ENCODE assay signal across 8 mouse cellular contexts in the genomic region with DNA sequence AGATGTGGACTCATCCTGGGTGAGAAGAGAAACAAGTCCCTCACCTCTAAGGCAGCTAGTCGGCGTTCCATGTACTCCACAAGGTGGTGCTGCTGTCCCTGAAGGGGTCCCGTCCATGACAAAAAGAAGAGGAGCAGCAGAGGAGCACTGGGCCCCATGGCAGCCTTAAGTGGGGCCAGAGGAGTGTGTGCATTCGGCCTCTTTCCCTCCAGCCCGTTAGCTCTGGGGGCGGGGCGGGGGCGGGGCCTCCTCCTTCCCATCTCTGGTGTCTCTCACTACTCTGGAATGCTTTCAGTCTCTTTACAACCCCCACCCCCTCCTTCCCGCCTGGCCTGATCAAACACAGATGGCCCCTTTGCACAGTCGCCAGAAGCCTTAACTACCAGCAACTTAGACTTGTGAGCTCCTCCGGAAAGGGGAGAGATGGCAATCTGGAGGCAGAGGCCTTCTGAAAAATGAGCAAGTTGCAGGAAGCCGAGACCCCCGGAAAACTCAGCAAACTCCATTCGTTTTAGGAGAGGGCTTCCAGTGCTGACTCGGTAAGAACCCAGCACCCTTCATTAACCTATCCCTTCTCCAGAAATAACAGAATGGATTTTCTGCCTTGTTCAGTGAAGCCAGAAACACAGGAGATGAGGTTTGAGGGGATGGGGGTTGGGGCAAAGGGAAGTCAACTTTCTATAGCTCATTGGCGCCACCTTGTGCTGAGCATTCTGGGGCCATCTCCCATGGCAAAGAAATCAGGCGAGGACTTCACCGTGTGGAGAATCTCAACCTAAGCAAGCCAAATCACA. TPM values are rescaled to one million over a fixed set of nuclear protein-coding genes. Genes with fewer than 3 reads are reported as not detected.
DNase-seq lines count a peak whose midpoint lies in the region; ATAC-seq lines count a peak whose summit lies in the region.

Olfml3 (minus strand) TSS at position 224 of the 794 bp plus-strand sequence.

- intact Hi-C loops in left cerebral cortex, postnatal 10 days (cut with DNase I), result loop anchor here (5.0 kb wide), 2 partner anchors 301 to 346 kb away; no protein-coding TSS in a partner anchor

- DNase-seq in adrenal gland, adult 2 months, result peak; percentile 83
- peak; percentile 95 for DNase-seq in embryo, embryonic 11 days
- peak; percentile 80 for DNase-seq in gastrocnemius, postnatal 25 days
- peak; percentile 88 to 92 for DNase-seq in left cerebral cortex, postnatal 10 days (ENCODE audit: extremely low spot score in 1 of 2, low spot score in 2 of 2)
- peak; percentile 96 for DNase-seq in right cerebral cortex, postnatal 14 days
- DNase-seq in urinary bladder, postnatal 25 days (ENCODE audit: low spot score), result peak; percentile 84

- ATAC-seq in inflammation-experienced regulatory T-cells, adult 6 months, result peak; percentile 77
- peak; percentile 81 for ATAC-seq in megakaryocyte-erythroid progenitor cell, adult 5-6 weeks (replicated peaks; ENCODE audit: low FRiP score, low TSS enrichment, poor library complexity, severe bottlenecking)

RNA-seq across cellular contexts. Expression of gene Olfml3, which starts in this region (rescaled TPM):
- 10 to 100 TPM; 20.2 to 21.5 TPM for total RNA-seq in adrenal gland, adult 2 months (2021)
- 15.9 and 16.0 TPM in 2 replicates for polyA plus RNA-seq in adrenal gland, adult 2 months (2012; rRNA removed)
- 1 to 10 TPM; 5.2 TPM for total RNA-seq in gastrocnemius, postnatal 25 days (2021)
- polyA plus RNA-seq in inflammation-experienced regulatory T-cells, adult 6 months (2017; shearing (Covaris generic)), result under 1 TPM; 0.20 to 0.93 (median 0.50) TPM
- 10 to 100 TPM; 11.2 to 11.7 TPM for total RNA-seq in left cerebral cortex, postnatal 10 days (2021)
- total RNA-seq in megakaryocyte-erythroid progenitor cell, adult 5-6 weeks (2014; fragmentation: Nextera tagmentation), result not detected in 2 replicates
- 0.56 TPM in 1 of 2 replicates, not detected in the other for total RNA-seq in megakaryocyte-erythroid progenitor cell, adult 5-6 weeks (2017)

Comparison
In these comparisons a context has a peak if more than half of its experiments do, and no peak if none do; other contexts are left out.
1. Peak in every context shown above with its lines: DNase-seq and ATAC-seq.
2. Peak in ATAC-seq in inflammation-experienced regulatory T-cells, adult 6 months; RNA of the gene not detected or under 1 TPM.
3. Peak in ATAC-seq in megakaryocyte-erythroid progenitor cell, adult 5-6 weeks; RNA of the gene not detected or under 1 TPM.